Mouse (Mus musculus): ENCODE data around the gene Zmym6. TPM values are rescaled to one million over a fixed set of nuclear protein-coding genes. Genes with fewer than 3 reads are reported as not detected.

Gene Zmym6
- total RNA-seq, 1 experiment from 2014 or later, result 22.6 TPM

DNA sequence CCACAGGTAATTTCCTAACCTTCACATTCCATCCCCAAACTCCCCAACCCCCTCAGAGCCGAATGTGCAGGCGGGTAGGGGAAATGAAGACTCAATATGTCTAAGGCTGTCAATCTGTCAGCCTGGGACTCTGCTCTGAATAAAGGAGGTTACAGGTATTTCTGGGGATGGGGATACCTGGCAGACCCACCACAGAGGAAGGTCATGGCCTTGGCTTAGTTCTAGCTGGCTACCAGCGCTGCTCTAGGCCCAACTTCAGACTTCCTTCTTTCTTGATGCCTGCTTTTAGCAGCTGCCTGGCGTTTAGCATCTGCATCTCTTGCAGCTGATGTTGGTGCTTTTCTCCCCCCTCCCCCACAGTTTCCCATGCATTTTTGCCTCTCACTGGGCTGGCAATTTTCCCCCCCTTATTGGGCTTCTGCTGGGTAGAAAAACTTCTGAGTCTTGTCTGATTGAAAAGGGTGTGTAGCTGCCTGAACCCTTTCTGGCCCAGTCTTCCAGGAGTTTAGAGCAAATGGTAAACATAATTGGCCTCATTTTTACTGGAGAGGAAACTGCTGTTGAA is 94.2 kb downstream of the Zmym6 start:
- no peak for ATAC-seq (replicated peaks; ENCODE audit: insufficient number of reproducible peaks, low FRiP score, low TSS enrichment, poor library complexity, severe bottlenecking)

GRCm38 (mm10) chr4:127172119-127172518 is 94.9 kb downstream of the Zmym6 start:
- no peak for ATAC-seq (replicated peaks; ENCODE audit: insufficient number of reproducible peaks, low FRiP score, low TSS enrichment, poor library complexity, severe bottlenecking)

- no peak for ATAC-seq (replicated peaks; ENCODE audit: insufficient number of reproducible peaks, low FRiP score, low TSS enrichment, poor library complexity, severe bottlenecking)
These were observed 95.4 kb downstream of the Zmym6 start for GRCm38 (mm10) chr4:127172614-127173013.

GRCm38 (mm10) chr4:127173461-127173860 is 96.3 kb downstream of the Zmym6 start:
- ATAC-seq (replicated peaks; ENCODE audit: insufficient number of reproducible peaks, low FRiP score, low TSS enrichment, poor library complexity, severe bottlenecking), result no peak

Other genes starting within 250 kb of the Zmym6 start
- 15.8 to 61.9 TPM (median 46.3 TPM) in 3 replicates for gene Zmym4, start 109.2 kb upstream of the Zmym6 start, total RNA-seq (2017)
- gene Sfpq, start 56.1 kb upstream of the Zmym6 start, total RNA-seq (2017), result 642 to 909 TPM (median 707 TPM) in 3 replicates
- 9.3 to 16.2 TPM (median 14.2 TPM) in 3 replicates for gene Zmym1, start 16.2 kb upstream of the Zmym6 start, total RNA-seq (2017)
- gene Tmem35b, start 46.3 kb downstream of the Zmym6 start, total RNA-seq (2017), result 9.9 to 15.1 TPM (median 12.5 TPM) in 3 replicates
- not detected in 3 replicates for gene Dlgap3, start 91.8 kb downstream of the Zmym6 start, total RNA-seq (2017)
- gene Smim12, start 166.4 kb downstream of the Zmym6 start, total RNA-seq (2017), result 32.2 to 42.3 TPM (median 32.9 TPM) in 3 replicates
- gene Gja4, start 236.7 kb downstream of the Zmym6 start, total RNA-seq (2017), result not detected in 3 replicates